Mouse (Mus musculus) fat pad, adult 2 months (tissue): ENCODE measurements around the gene Katna1.

Experiments
- DNase-seq: peaks from one replicate; pipeline ENCODE4 v3.0.0-alpha.2; 2011; ENCODE audit warnings: low read depth, low spot score; ENCODE audit errors: extremely low read depth

Gene Katna1

GRCm38 (mm10) chr10:7778361-7778760 lies 52.6 kb downstream of the Katna1 start:
- DNase-seq = no peak

GRCm38 (mm10) chr10:7779751-7780237 lies 54.0 kb downstream of the Katna1 start:
- no peak for DNase-seq

GRCm38 (mm10) chr10:7780238-7781176 lies 54.7 kb downstream of the Katna1 start:
- no peak for DNase-seq

GRCm38 (mm10) chr10:7781214-7781613 lies 55.4 kb downstream of the Katna1 start:
- DNase-seq = no peak

- DNase-seq = no peak
Measured at GRCm38 (mm10) chr10:7787319-7787718, 61.5 kb downstream of the Katna1 start.

- DNase-seq = no peak
Measured at GRCm38 (mm10) chr10:7792254-7792750, 66.5 kb downstream of the Katna1 start.

GRCm38 (mm10) chr10:7792751-7793385 lies 67.1 kb downstream of the Katna1 start, which contains the start of the genes Ginm1 and Ppil4:
Ginm1 (minus strand) TSS chr10:7792824.
Ppil4 (plus strand) TSS chr10:7792891.
- no peak for DNase-seq

- DNase-seq = no peak
Measured at GRCm38 (mm10) chr10:7801258-7801657, 75.5 kb downstream of the Katna1 start.

- no peak for DNase-seq
Measured at GRCm38 (mm10) chr10:7802519-7803140, 76.8 kb downstream of the Katna1 start.

GRCm38 (mm10) chr10:7809937-7810336 lies 84.1 kb downstream of the Katna1 start:
- no peak for DNase-seq
